Mouse (Mus musculus) MN1 (cell line): ENCODE results near the gene F13b.
A peak's percentile ranks its signal among the peaks of the same experiment; 100 is the strongest.

Experiments
- DNase-seq: peaks from one replicate; pipeline ENCODE4 v3.0.0-alpha.2; 2016; ENCODE audit warnings: low spot score

Gene F13b

GRCm38 (mm10) chr1:139501258-139501752 lies at the start of gene F13b:
Gene F13b (plus strand): TSS chr1:139501702.
- DNase-seq: no peak

- peak; percentile 96 for DNase-seq
Observed at GRCm38 (mm10) chr1:139454340-139455225, 46.9 kb upstream of the F13b start, which contains the start of gene Aspm. Gene Aspm (plus strand): TSS chr1:139454772.

GRCm38 (mm10) chr1:139455226-139455869 lies 46.2 kb upstream of the F13b start:
- no peak for DNase-seq

- DNase-seq: no peak
Observed at GRCm38 (mm10) chr1:139460807-139461206, 40.7 kb upstream of the F13b start.

GRCm38 (mm10) chr1:139465936-139466335 lies 35.6 kb upstream of the F13b start:
- DNase-seq: no peak

- DNase-seq: peak; percentile 14
Observed at GRCm38 (mm10) chr1:139478898-139479297, 22.6 kb upstream of the F13b start.

- no peak for DNase-seq
Observed at GRCm38 (mm10) chr1:139480246-139480645, 21.3 kb upstream of the F13b start.

GRCm38 (mm10) chr1:139481146-139481545 lies 20.4 kb upstream of the F13b start:
- no peak for DNase-seq

- no peak for DNase-seq
Observed at GRCm38 (mm10) chr1:139494630-139495029, 6.9 kb upstream of the F13b start.

- no peak for DNase-seq
Observed at GRCm38 (mm10) chr1:139495408-139495807, 6.1 kb upstream of the F13b start.

GRCm38 (mm10) chr1:139496212-139496611 lies 5.3 kb upstream of the F13b start:
- DNase-seq: no peak

GRCm38 (mm10) chr1:139499751-139500150 lies 1.8 kb upstream of the F13b start:
- DNase-seq: no peak

- DNase-seq: no peak
Observed at GRCm38 (mm10) chr1:139514556-139514955, 13.1 kb downstream of the F13b start.

- DNase-seq: no peak
Observed at GRCm38 (mm10) chr1:139548536-139548935, 47.0 kb downstream of the F13b start.

- DNase-seq: no peak
Observed at GRCm38 (mm10) chr1:139551311-139551710, 49.8 kb downstream of the F13b start.

GRCm38 (mm10) chr1:139560024-139560423 lies 58.5 kb downstream of the F13b start, which contains the start of gene Cfhr1:
Gene Cfhr1 (minus strand): TSS chr1:139560272.
- DNase-seq: no peak
